Mouse (Mus musculus) urinary bladder, postnatal 14 days (tissue): ENCODE data around the gene Cacnb3.

Experiments used
- DNase-seq: peaks from one replicate; pipeline ENCODE4 v3.0.0; 2021; ENCODE audit warnings: low spot score

Cacnb3 gene

DNA sequence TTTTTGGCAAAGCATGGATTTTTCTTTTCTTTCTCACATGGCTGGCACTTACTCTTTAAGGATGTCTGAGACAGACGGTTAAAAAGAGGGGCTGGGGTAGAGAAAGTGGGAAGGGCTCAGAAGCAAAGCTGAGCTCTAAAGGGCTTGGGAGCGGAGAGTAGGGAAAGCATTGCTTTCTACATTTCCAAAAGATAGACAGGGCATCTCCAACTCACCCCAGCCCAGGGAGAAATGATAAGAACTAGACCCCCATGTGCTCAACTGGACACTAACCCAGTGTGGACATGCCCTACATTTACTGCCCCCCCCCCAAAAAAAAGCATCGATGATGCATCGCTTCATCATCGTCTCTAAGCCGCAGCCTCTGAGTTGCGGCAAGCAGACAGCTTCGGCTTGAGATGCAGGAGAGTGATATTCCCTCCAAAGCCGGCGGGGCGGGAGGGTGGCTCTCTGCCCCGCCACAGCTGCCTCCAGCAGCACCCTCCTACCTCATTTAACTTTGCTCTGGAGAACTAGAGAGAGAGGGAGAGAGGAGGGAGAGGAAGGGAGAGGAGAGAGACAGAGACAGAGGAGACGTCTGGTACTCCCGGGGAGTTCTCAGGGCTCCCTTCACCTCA lies 45.1 kb downstream of the Cacnb3 start:
- DNase-seq = no peak

DNA sequence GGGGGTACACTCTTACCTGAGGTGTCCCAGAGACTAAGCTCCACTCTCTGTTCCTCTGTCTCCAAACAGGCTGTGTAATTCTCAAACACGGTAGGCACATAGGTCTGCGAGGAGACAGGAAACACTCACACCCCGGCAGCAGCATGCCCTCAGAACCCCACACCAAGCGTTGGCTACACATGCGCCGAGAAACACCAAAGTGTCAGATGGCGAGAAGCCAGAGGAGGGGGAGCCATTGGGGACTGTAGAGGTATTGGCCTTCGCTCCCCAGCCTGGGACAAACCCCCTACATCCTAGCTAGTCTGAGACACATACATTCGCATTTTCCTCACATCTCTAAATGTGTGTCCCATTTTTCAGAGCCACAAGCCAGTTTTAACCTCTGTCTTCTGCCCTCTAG lies 45.8 kb downstream of the Cacnb3 start:
- no peak for DNase-seq

- DNase-seq = peak; percentile 82
Observed at GRCm38 (mm10) chr15:98676940-98677728, 46.5 kb downstream of the Cacnb3 start, which contains the start of gene Rnd1. Rnd1 (minus strand) TSS chr15:98677461.

DNA sequence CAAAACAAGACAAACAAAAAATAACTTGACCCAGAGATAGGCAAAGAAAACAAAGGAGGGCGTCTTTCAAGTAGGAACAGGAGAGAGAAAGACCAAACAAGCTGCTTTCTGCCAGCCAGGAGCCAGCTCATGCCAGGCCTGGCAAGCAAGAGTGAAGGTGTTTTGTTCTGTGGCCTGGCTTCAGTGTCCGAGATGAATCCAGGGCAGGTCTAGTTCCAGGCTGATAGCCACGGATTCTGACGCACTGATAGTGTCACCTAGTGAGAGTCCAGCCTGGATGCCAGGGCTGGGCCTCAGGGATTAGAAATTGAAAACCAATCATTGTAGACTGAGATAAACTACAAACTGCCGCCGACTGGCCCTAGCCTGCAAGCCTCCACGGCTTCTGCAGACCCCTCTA lies 47.3 kb downstream of the Cacnb3 start:
- DNase-seq = no peak

DNA sequence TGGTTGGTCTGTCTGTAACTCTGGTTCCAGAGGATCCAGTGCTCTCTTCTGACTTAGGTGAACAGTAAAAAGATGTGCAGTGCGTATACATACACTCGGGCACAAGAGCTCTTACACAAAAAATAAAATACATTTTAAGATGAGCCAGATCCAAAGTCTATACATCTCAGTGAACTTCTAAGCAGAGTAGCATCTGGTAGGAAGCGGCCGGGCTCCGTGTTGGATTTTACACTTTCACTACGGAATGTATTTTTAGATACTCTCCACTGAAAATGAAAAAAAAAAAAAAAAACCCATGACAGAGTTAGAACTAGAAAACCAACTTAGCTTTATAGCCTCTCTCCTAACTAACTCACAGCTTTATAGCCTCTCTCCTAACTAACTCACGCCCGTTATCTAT lies 50.0 kb downstream of the Cacnb3 start:
- no peak for DNase-seq

GRCm38 (mm10) chr15:98681633-98682032 lies 51.0 kb downstream of the Cacnb3 start:
- DNase-seq = no peak

DNA sequence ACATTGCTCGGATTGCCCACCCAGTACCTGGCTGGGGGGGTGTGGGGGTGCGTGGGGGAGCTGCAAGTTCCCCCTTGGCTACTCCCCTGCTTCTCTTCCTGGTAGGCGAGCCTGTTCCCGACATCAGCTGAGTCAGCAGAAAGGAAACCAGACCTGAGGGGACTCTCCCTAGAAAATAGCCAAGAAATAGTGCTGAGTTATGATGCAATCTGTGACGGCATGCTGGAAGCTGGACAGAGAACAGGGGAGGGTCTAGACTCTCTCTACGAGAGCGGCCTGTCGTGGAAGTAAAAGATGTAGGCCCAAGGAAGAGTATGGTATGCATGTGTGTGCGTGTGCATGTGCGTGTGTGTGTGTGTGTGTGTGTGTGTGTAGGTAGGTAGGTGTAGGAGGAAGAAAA lies 52.5 kb downstream of the Cacnb3 start:
- no peak for DNase-seq

GRCm38 (mm10) chr15:98683746-98684145 lies 53.1 kb downstream of the Cacnb3 start:
- DNase-seq = no peak

GRCm38 (mm10) chr15:98685926-98686325 lies 55.3 kb downstream of the Cacnb3 start:
- no peak for DNase-seq

- DNase-seq = no peak
Observed at GRCm38 (mm10) chr15:98689682-98690081, 59.0 kb downstream of the Cacnb3 start.

- DNase-seq = no peak
Observed at GRCm38 (mm10) chr15:98691486-98692147, 61.0 kb downstream of the Cacnb3 start.

DNA sequence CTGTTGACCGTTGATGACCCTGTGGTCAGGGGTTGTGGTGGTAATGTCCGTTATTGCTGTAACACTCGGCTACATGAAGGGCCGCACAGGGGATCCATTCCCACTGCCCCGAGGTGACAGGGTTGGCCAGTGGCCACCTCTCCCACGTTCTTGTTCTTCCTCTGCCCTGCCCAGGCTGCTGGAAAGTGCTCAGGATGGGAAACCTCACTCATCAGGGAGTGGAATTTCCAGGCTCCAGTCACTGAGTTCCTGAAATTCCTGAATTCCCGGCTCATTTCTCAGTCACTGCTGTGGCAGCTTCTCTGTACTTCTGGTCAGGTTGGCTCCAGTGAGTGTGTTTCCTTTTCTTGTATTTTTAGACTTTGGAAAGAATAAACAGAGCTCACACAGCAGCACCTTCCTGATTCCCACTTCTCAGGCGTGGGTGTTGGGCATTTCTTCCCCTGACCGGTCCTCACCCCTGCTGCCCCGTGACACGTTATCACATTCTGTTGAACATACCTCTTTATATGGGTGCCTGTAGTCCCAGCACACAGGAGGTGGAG lies 61.6 kb downstream of the Cacnb3 start:
- peak; percentile 37 for DNase-seq
